Mouse (Mus musculus): ENCODE measurements around the gene Gm42669. TPM values are rescaled to one million over a fixed set of nuclear protein-coding genes. Genes with fewer than 3 reads are reported as not detected.

Gm42669 gene
- total and polyA plus RNA-seq, 3 experiments = 0.04 to 0.21 TPM; not detected in 1

DNA sequence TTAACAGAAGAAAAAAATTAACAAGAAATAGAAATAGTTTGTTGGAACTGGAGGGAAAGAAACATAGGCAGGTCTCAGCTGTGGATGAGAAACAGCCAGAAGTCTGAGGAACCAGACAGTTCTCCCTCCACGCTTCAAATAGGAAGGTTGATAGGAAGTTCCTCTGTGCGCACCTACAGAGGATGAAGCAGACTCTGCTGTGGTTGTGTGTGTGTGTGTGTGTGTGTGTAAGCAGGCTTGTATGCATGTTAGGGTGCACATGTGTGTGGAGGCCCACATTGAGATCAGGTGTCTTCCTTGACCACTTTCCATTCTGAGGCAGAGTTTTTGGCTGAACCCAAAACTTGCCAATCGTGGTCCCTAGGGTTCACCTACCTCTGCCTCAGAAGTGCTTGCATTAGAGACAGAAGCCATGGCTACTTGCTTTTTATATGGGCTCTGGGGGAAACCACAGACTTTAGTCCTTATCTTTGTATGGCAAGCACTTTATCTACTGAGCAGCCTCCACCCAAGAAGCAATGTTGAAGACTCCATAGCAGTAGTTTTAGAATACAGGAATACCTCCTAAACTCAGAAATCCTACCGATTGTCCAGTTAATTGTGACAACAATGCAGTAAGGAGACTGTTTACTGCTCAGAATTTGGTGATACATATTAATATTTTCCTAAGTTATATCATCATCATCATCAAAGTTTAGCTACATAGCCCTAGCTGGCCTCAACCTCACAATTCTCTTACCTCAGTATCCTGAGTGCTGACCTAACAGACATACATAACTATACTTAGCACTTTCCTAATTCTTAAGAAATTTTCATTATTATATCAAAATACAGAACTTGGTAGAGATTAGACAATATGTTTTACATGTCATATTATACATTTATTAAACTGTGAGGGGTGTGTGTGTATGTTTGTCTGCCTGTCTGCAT lies 45.0 kb upstream of the Gm42669 start (continued):
- TF ChIP-seq GABPA (IDR thresholded peaks at IDR 0.05; ENCODE audit: low read depth, low read length) (no peak), EP300 (IDR thresholded peaks at IDR 0.05; ENCODE audit: low read depth in 1 of 2, low read length in 2 of 2) (peak; percentile 75 to 86), TCF12 (IDR thresholded peaks at IDR 0.05; ENCODE audit: low read depth, low read length) (peak; percentile 79), POLR2AphosphoS2 (IDR thresholded peaks at IDR 0.05; ENCODE audit: low read length) (no peak), HCFC1 (IDR thresholded peaks at IDR 0.05; ENCODE audit: low read depth, low read length) (no peak), JUND (IDR thresholded peaks at IDR 0.05; ENCODE audit: low read depth, low read length) (no peak), SMC3 (IDR thresholded peaks at IDR 0.05; ENCODE audit: low read depth, low read length) (no peak), POLR2A (IDR thresholded peaks at IDR 0.05; ENCODE audit: control insufficient read depth in 1 of 2, insufficient read depth in 1 of 2, low read depth in 1 of 2, low read length in 2 of 2, poor library complexity in 1 of 2) (no peak), CHD2 (IDR thresholded peaks at IDR 0.05; ENCODE audit: low read length) (no peak), RAD21 (IDR thresholded peaks at IDR 0.05; ENCODE audit: low read depth, low read length) (no peak), POLR2AphosphoS5 (IDR thresholded peaks at IDR 0.05; ENCODE audit: borderline replicate concordance, low read depth, low read length) (no peak), MAX (IDR thresholded peaks at IDR 0.05; ENCODE audit: low read length) (no peak), MYB (IDR thresholded peaks at IDR 0.05; ENCODE audit: low read depth, low read length) (no peak)

GRCm38 (mm10) chr5:107466501-107466900 lies 40.9 kb upstream of the Gm42669 start:
- peaks cover 13 to 18% of the 10 kb centered on the region in 2 experiments; a peak in 3 of 4 replicates for H3K4me1 ChIP-seq (ENCODE audit: control insufficient read depth in 1 of 2, insufficient read depth in 2 of 2, low read length in 2 of 2)
- no peak for DNase-seq (ENCODE audit: low read depth, low spot score)
- no peaks in the 10 kb centered on the region for H3K9me3 ChIP-seq (replicated peaks; ENCODE audit: insufficient read depth, low read length)
- no peak overlapping the region for H3K27ac ChIP-seq (ENCODE audit: control insufficient read depth, low read depth, low read length)
- no peaks in the 10 kb centered on the region for H3K27me3 ChIP-seq (ENCODE audit: control insufficient read depth in 1 of 2, insufficient read depth in 2 of 2, low read length in 2 of 2)
- H3K4me3 ChIP-seq (ENCODE audit: control insufficient read depth in 1 of 2, insufficient read depth in 1 of 2, low read depth in 2 of 2, low read length in 2 of 2) = no peak overlapping the region
- peaks cover 0 to 21% of the 10 kb centered on the region in 2 experiments; a peak in 2 of 4 replicates for H3K36me3 ChIP-seq (ENCODE audit: control insufficient read depth in 1 of 2, insufficient read depth in 2 of 2, low read length in 2 of 2)
- H3K9ac ChIP-seq (ENCODE audit: control insufficient read depth, low read depth, low read length, poor library complexity, severe bottlenecking) = no peak overlapping the region
- TF ChIP-seq KAT2A (conservative IDR thresholded peaks at IDR 0.05; ENCODE audit: low read depth, low read length) (no peak), MAFK (IDR thresholded peaks at IDR 0.05; ENCODE audit: borderline replicate concordance, low read depth, low read length) (no peak), BHLHE40 (IDR thresholded peaks at IDR 0.05; ENCODE audit: borderline replicate concordance, low read depth, low read length) (no peak), ZNF384 (IDR thresholded peaks at IDR 0.05; ENCODE audit: low read depth, low read length) (no peak), CHD2 (IDR thresholded peaks at IDR 0.05; ENCODE audit: low read length) (no peak), JUND (IDR thresholded peaks at IDR 0.05; ENCODE audit: low read depth, low read length) (no peak), UBTF (IDR thresholded peaks at IDR 0.05; ENCODE audit: borderline replicate concordance, insufficient read depth, low read depth, low read length) (no peak), SMC3 (IDR thresholded peaks at IDR 0.05; ENCODE audit: low read depth, low read length) (no peak), CHD1 (IDR thresholded peaks at IDR 0.05; ENCODE audit: low read depth, low read length) (no peak), POLR2AphosphoS5 (IDR thresholded peaks at IDR 0.05; ENCODE audit: borderline replicate concordance, low read depth, low read length) (no peak), MAX (IDR thresholded peaks at IDR 0.05; ENCODE audit: low read length) (no peak), CTCF (IDR thresholded peaks at IDR 0.05 in 2 of 3, conservative IDR thresholded peaks at IDR 0.05 in 1 of 3; ENCODE audit: control insufficient read depth in 1 of 3, insufficient read depth in 1 of 3, low read depth in 2 of 3, low read length in 3 of 3, poor library complexity in 1 of 3, severe bottlenecking in 1 of 3) (no peak), TBP (IDR thresholded peaks at IDR 0.05; ENCODE audit: low read depth, low read length) (no peak), HCFC1 (IDR thresholded peaks at IDR 0.05; ENCODE audit: low read depth, low read length) (no peak), GATA1 (IDR thresholded peaks at IDR 0.05; ENCODE audit: low read depth, low read length) (no peak), GABPA (IDR thresholded peaks at IDR 0.05; ENCODE audit: low read depth, low read length) (no peak), TCF12 (IDR thresholded peaks at IDR 0.05; ENCODE audit: low read depth, low read length) (no peak), USF2 (IDR thresholded peaks at IDR 0.05; ENCODE audit: borderline replicate concordance in 1 of 2, insufficient read depth in 1 of 2, low read depth in 1 of 2, low read length in 2 of 2) (no peak), NELFE (IDR thresholded peaks at IDR 0.05; ENCODE audit: low read depth, low read length) (no peak)
- no peaks in the 10 kb centered on the region for H3K79me2 ChIP-seq (ENCODE audit: control insufficient read depth, insufficient read depth, low read length, poor library complexity)
